Mouse (Mus musculus): ENCODE data around the gene Gfi1b. TPM values are rescaled to one million over a fixed set of nuclear protein-coding genes. Genes with fewer than 3 reads are reported as not detected.

Gfi1b gene
- polyA plus RNA-seq, 1 experiment = not detected

GRCm38 (mm10) chr2:28654295-28654694 is 32.5 kb upstream of the Gfi1b start:
- Histone ChIP-seq H3ac (ENCODE audit: control insufficient read depth, insufficient read length) (no peak overlapping the region), H3K4me3 (no peak overlapping the region), H3K79me2 (ENCODE audit: control insufficient read depth, insufficient read depth) (peaks cover 1% of the 10 kb centered on the region), H3K27me3 (ENCODE audit: control insufficient read depth, insufficient read depth, insufficient read length) (no peaks in the 10 kb centered on the region), H3K4me2 (ENCODE audit: low read depth) (no peak overlapping the region), H3K36me3 (ENCODE audit: control insufficient read depth, insufficient read depth) (peaks cover 12% of the 10 kb centered on the region)
- no peak for TF ChIP-seq CEBPB (IDR thresholded peaks at IDR 0.05; ENCODE audit: insufficient read depth, poor library complexity, severe bottlenecking)
- no peak for TF ChIP-seq SRF (IDR thresholded peaks at IDR 0.05; ENCODE audit: control insufficient read depth, insufficient read length, low read depth)
- no peak for TF ChIP-seq REST (IDR thresholded peaks at IDR 0.05; ENCODE audit: insufficient read depth, insufficient read length)
- no peak for TF ChIP-seq TCF12 (IDR thresholded peaks at IDR 0.05; ENCODE audit: insufficient read depth, poor library complexity, severe bottlenecking)
- no peak for TF ChIP-seq TCF3 (IDR thresholded peaks at IDR 0.05; ENCODE audit: insufficient read length, low read depth)
- TF ChIP-seq MYOG (IDR thresholded peaks at IDR 0.05; ENCODE audit: control insufficient read depth in 1 of 3, insufficient read depth in 1 of 3, insufficient read length in 2 of 3, low read depth in 2 of 3) = no peak
- no peak for TF ChIP-seq POLR2AphosphoS2 (IDR thresholded peaks at IDR 0.05; ENCODE audit: insufficient read length, low read depth)
- no peak for TF ChIP-seq USF1 (IDR thresholded peaks at IDR 0.05; ENCODE audit: low read depth)
- TF ChIP-seq E2F4 (IDR thresholded peaks at IDR 0.05; ENCODE audit: insufficient read depth) = no peak
- no peak for TF ChIP-seq MAX (IDR thresholded peaks at IDR 0.05; ENCODE audit: low read depth)
- no peak for TF ChIP-seq MYOD1 (IDR thresholded peaks at IDR 0.05; ENCODE audit: control insufficient read depth in 1 of 3, insufficient read length in 2 of 3, low read depth in 2 of 3)
- TF ChIP-seq POLR2A (IDR thresholded peaks at IDR 0.05; ENCODE audit: insufficient read length, low read depth) = no peak

GRCm38 (mm10) chr2:28653351-28653750 is 31.6 kb upstream of the Gfi1b start:
- no peak overlapping the region for H3K4me2 ChIP-seq (ENCODE audit: low read depth)
- no peak overlapping the region for H3K4me3 ChIP-seq
- no peak overlapping the region for H3ac ChIP-seq (ENCODE audit: control insufficient read depth, insufficient read length)
- peaks cover 5% of the 10 kb centered on the region for H3K79me2 ChIP-seq (ENCODE audit: control insufficient read depth, insufficient read depth)
- H3K36me3 ChIP-seq (ENCODE audit: control insufficient read depth, insufficient read depth) = peaks cover 4% of the 10 kb centered on the region
- no peaks in the 10 kb centered on the region for H3K27me3 ChIP-seq (ENCODE audit: control insufficient read depth, insufficient read depth, insufficient read length)
- TF ChIP-seq E2F4 (IDR thresholded peaks at IDR 0.05; ENCODE audit: insufficient read depth) (no peak), USF1 (IDR thresholded peaks at IDR 0.05; ENCODE audit: low read depth) (no peak), CEBPB (IDR thresholded peaks at IDR 0.05; ENCODE audit: insufficient read depth, poor library complexity, severe bottlenecking) (no peak), REST (IDR thresholded peaks at IDR 0.05; ENCODE audit: insufficient read depth, insufficient read length) (no peak)

- no peaks in the 10 kb centered on the region for H3K36me3 ChIP-seq (ENCODE audit: control insufficient read depth, insufficient read depth)
- H3K79me2 ChIP-seq (ENCODE audit: control insufficient read depth, insufficient read depth) = peaks cover 22% of the 10 kb centered on the region
- no peaks in the 10 kb centered on the region for H3K27me3 ChIP-seq (ENCODE audit: control insufficient read depth, insufficient read depth, insufficient read length)
- H3ac ChIP-seq (ENCODE audit: control insufficient read depth, insufficient read length) = no peak overlapping the region
- no peak overlapping the region for H3K4me3 ChIP-seq
- TF ChIP-seq POLR2AphosphoS2 (IDR thresholded peaks at IDR 0.05; ENCODE audit: insufficient read length, low read depth) = no peak
- TF ChIP-seq REST (IDR thresholded peaks at IDR 0.05; ENCODE audit: insufficient read depth, insufficient read length) = no peak
- TF ChIP-seq E2F4 (IDR thresholded peaks at IDR 0.05; ENCODE audit: insufficient read depth) = no peak
- TF ChIP-seq SRF (IDR thresholded peaks at IDR 0.05; ENCODE audit: control insufficient read depth, insufficient read length, low read depth) = no peak
- no peak for TF ChIP-seq TCF12 (IDR thresholded peaks at IDR 0.05; ENCODE audit: insufficient read depth, poor library complexity, severe bottlenecking)
- TF ChIP-seq MYOD1 (IDR thresholded peaks at IDR 0.05; ENCODE audit: control insufficient read depth in 1 of 3, insufficient read length in 2 of 3, low read depth in 2 of 3) = no peak
- no peak for TF ChIP-seq MYOG (IDR thresholded peaks at IDR 0.05; ENCODE audit: control insufficient read depth in 1 of 3, insufficient read depth in 1 of 3, insufficient read length in 2 of 3, low read depth in 2 of 3)
- TF ChIP-seq POLR2A (IDR thresholded peaks at IDR 0.05; ENCODE audit: insufficient read length, low read depth) = no peak
- no peak for TF ChIP-seq CEBPB (IDR thresholded peaks at IDR 0.05; ENCODE audit: insufficient read depth, poor library complexity, severe bottlenecking)
- no peak for TF ChIP-seq USF1 (IDR thresholded peaks at IDR 0.05; ENCODE audit: low read depth)
- TF ChIP-seq MAX (IDR thresholded peaks at IDR 0.05; ENCODE audit: low read depth) = no peak
- TF ChIP-seq TCF3 (IDR thresholded peaks at IDR 0.05; ENCODE audit: insufficient read length, low read depth) = no peak
- no peak overlapping the region for H3K4me2 ChIP-seq (ENCODE audit: low read depth)
Measured at GRCm38 (mm10) chr2:28650526-28650925, 28.7 kb upstream of the Gfi1b start.

- Histone ChIP-seq H3K27me3 (ENCODE audit: control insufficient read depth, insufficient read depth, insufficient read length) (no peaks in the 10 kb centered on the region), H3K79me2 (ENCODE audit: control insufficient read depth, insufficient read depth) (peaks cover 56% of the 10 kb centered on the region), H3K4me2 (ENCODE audit: low read depth) (no peak overlapping the region), H3ac (ENCODE audit: control insufficient read depth, insufficient read length) (no peak overlapping the region), H3K4me3 (no peak overlapping the region), H3K36me3 (ENCODE audit: control insufficient read depth, insufficient read depth) (no peaks in the 10 kb centered on the region)
- TF ChIP-seq POLR2AphosphoS2 (IDR thresholded peaks at IDR 0.05; ENCODE audit: insufficient read length, low read depth) (no peak), USF1 (IDR thresholded peaks at IDR 0.05; ENCODE audit: low read depth) (no peak)
Measured at GRCm38 (mm10) chr2:28643081-28643480, 21.3 kb upstream of the Gfi1b start.

- H3K4me3 ChIP-seq = peak overlapping the region; percentile 67
- H3K4me2 ChIP-seq (ENCODE audit: low read depth) = peak overlapping the region; percentile 93
- no peaks in the 10 kb centered on the region for H3K36me3 ChIP-seq (ENCODE audit: control insufficient read depth, insufficient read depth)
- TF ChIP-seq TCF12 (IDR thresholded peaks at IDR 0.05; ENCODE audit: insufficient read depth, poor library complexity, severe bottlenecking) = no peak
- no peak for TF ChIP-seq REST (IDR thresholded peaks at IDR 0.05; ENCODE audit: insufficient read depth, insufficient read length)
- TF ChIP-seq SRF (IDR thresholded peaks at IDR 0.05; ENCODE audit: control insufficient read depth, insufficient read length, low read depth) = no peak
- TF ChIP-seq MYOD1 (IDR thresholded peaks at IDR 0.05; ENCODE audit: control insufficient read depth in 1 of 3, insufficient read length in 2 of 3, low read depth in 2 of 3) = no peak
- no peak for TF ChIP-seq POLR2AphosphoS2 (IDR thresholded peaks at IDR 0.05; ENCODE audit: insufficient read length, low read depth)
- peaks cover 49% of the 10 kb centered on the region for H3K79me2 ChIP-seq (ENCODE audit: control insufficient read depth, insufficient read depth)
- peak overlapping the region; percentile 21 for H3ac ChIP-seq (ENCODE audit: control insufficient read depth, insufficient read length)
- no peaks in the 10 kb centered on the region for H3K27me3 ChIP-seq (ENCODE audit: control insufficient read depth, insufficient read depth, insufficient read length)
Measured at GRCm38 (mm10) chr2:28641435-28641941, 19.7 kb upstream of the Gfi1b start.
